Mouse (Mus musculus): ENCODE results near the gene Helz. TPM values are rescaled to one million over a fixed set of nuclear protein-coding genes. Genes with fewer than 3 reads are reported as not detected.

Gene Helz
- polyA plus RNA-seq, 1 experiment from 2014 or later, result 23.4 TPM

GRCm38 (mm10) chr11:107639657-107640056, 91.9 kb downstream of the Helz start:
- no peak overlapping the region for H3K4me3 ChIP-seq (ENCODE audit: low read depth, low read length)
- H3K27ac ChIP-seq (replicated peaks; ENCODE audit: low read depth, low read length), result no peak overlapping the region
- H3K27me3 ChIP-seq (ENCODE audit: control insufficient read depth, insufficient read depth, low read length), result no peaks in the 10 kb centered on the region
- no peaks in the 10 kb centered on the region for H3K4me1 ChIP-seq (ENCODE audit: control insufficient read depth, insufficient read depth, low read length)
- H3K9me3 ChIP-seq (ENCODE audit: control insufficient read depth, low read length), result no peaks in the 10 kb centered on the region
- H3K36me3 ChIP-seq (ENCODE audit: control insufficient read depth, insufficient read depth, low read length), result peaks cover 12% of the 10 kb centered on the region; the same call in 1 of the 2 replicates
- H3K9ac ChIP-seq (ENCODE audit: low read length), result no peak overlapping the region
- ATAC-seq (ENCODE audit: insufficient number of reproducible peaks, low FRiP score, low TSS enrichment, low read depth) (no peak), DNase-seq (ENCODE audit: low spot score) (no peak)
- H3K4me2 ChIP-seq (ENCODE audit: low read depth, severe bottlenecking), result no peak overlapping the region
- 91% methylated on average over 2 of the region's 2 CpGs for WGBS

GRCm38 (mm10) chr11:107644461-107644860, 96.7 kb downstream of the Helz start:
- peaks cover 7% of the 10 kb centered on the region for H3K36me3 ChIP-seq (ENCODE audit: control insufficient read depth, insufficient read depth, low read length)
- WGBS, result 96% methylated on average over 4 of the region's 4 CpGs
- ATAC-seq (ENCODE audit: insufficient number of reproducible peaks, low FRiP score, low TSS enrichment, low read depth), result no peak

GRCm38 (mm10) chr11:107647330-107647729, 99.6 kb downstream of the Helz start:
- DNase-seq (ENCODE audit: low spot score), result no peak
- WGBS, result 95% methylated on average over 3 of the region's 3 CpGs
- no peak overlapping the region for H3K27ac ChIP-seq (replicated peaks; ENCODE audit: low read depth, low read length)
- H3K9ac ChIP-seq (ENCODE audit: low read length), result no peak overlapping the region
- no peak for ATAC-seq (ENCODE audit: insufficient number of reproducible peaks, low FRiP score, low TSS enrichment, low read depth)
- H3K4me1 ChIP-seq (ENCODE audit: control insufficient read depth, insufficient read depth, low read length), result no peaks in the 10 kb centered on the region
- no peak overlapping the region for H3K4me2 ChIP-seq (ENCODE audit: low read depth, severe bottlenecking)
- H3K9me3 ChIP-seq (ENCODE audit: control insufficient read depth, low read length), result no peaks in the 10 kb centered on the region
- no peaks in the 10 kb centered on the region for H3K27me3 ChIP-seq (ENCODE audit: control insufficient read depth, insufficient read depth, low read length)
- H3K36me3 ChIP-seq (ENCODE audit: control insufficient read depth, insufficient read depth, low read length), result peaks cover 5% of the 10 kb centered on the region
- no peak overlapping the region for H3K4me3 ChIP-seq (ENCODE audit: low read depth, low read length)

More at GRCm38 (mm10) chr11:107644461-107644860, 96.7 kb downstream of the Helz start:
- Histone ChIP-seq H3K9me3 (ENCODE audit: control insufficient read depth, low read length) (no peaks in the 10 kb centered on the region), H3K4me1 (ENCODE audit: control insufficient read depth, insufficient read depth, low read length) (no peaks in the 10 kb centered on the region), H3K9ac (ENCODE audit: low read length) (no peak overlapping the region), H3K27me3 (ENCODE audit: control insufficient read depth, insufficient read depth, low read length) (no peaks in the 10 kb centered on the region), H3K4me3 (ENCODE audit: low read depth, low read length) (no peak overlapping the region), H3K4me2 (ENCODE audit: low read depth, severe bottlenecking) (no peak overlapping the region), H3K27ac (replicated peaks; ENCODE audit: low read depth, low read length) (no peak overlapping the region)
- no peak for DNase-seq (ENCODE audit: low spot score)

- Histone ChIP-seq H3K36me3 (ENCODE audit: control insufficient read depth, insufficient read depth, low read length) (peaks cover 5% of the 10 kb centered on the region), H3K4me2 (ENCODE audit: low read depth, severe bottlenecking) (no peak overlapping the region)
- 88% methylated on average over 4 of the region's 4 CpGs for WGBS
Measured at GRCm38 (mm10) chr11:107648668-107649067, 100.9 kb downstream of the Helz start.

GRCm38 (mm10) chr11:107649458-107649857, 101.7 kb downstream of the Helz start:
- DNase-seq (ENCODE audit: low spot score), result no peak
- no peak for ATAC-seq (ENCODE audit: insufficient number of reproducible peaks, low FRiP score, low TSS enrichment, low read depth)
- 94% methylated on average over 14 of the region's 14 CpGs for WGBS
- no peak overlapping the region for H3K27ac ChIP-seq (replicated peaks; ENCODE audit: low read depth, low read length)
- no peak overlapping the region for H3K9ac ChIP-seq (ENCODE audit: low read length)
- H3K36me3 ChIP-seq (ENCODE audit: control insufficient read depth, insufficient read depth, low read length), result peaks cover 5% of the 10 kb centered on the region
- H3K4me2 ChIP-seq (ENCODE audit: low read depth, severe bottlenecking), result no peak overlapping the region
- no peaks in the 10 kb centered on the region for H3K4me1 ChIP-seq (ENCODE audit: control insufficient read depth, insufficient read depth, low read length)
- H3K4me3 ChIP-seq (ENCODE audit: low read depth, low read length), result no peak overlapping the region
- no peaks in the 10 kb centered on the region for H3K27me3 ChIP-seq (ENCODE audit: control insufficient read depth, insufficient read depth, low read length)
- no peaks in the 10 kb centered on the region for H3K9me3 ChIP-seq (ENCODE audit: control insufficient read depth, low read length)

More at GRCm38 (mm10) chr11:107648668-107649067, 100.9 kb downstream of the Helz start:
- Histone ChIP-seq H3K27ac (replicated peaks; ENCODE audit: low read depth, low read length) (no peak overlapping the region), H3K4me3 (ENCODE audit: low read depth, low read length) (no peak overlapping the region), H3K4me1 (ENCODE audit: control insufficient read depth, insufficient read depth, low read length) (no peaks in the 10 kb centered on the region), H3K9me3 (ENCODE audit: control insufficient read depth, low read length) (no peaks in the 10 kb centered on the region), H3K9ac (ENCODE audit: low read length) (no peak overlapping the region), H3K27me3 (ENCODE audit: control insufficient read depth, insufficient read depth, low read length) (no peaks in the 10 kb centered on the region)
- DNase-seq (ENCODE audit: low spot score), result no peak
- ATAC-seq (ENCODE audit: insufficient number of reproducible peaks, low FRiP score, low TSS enrichment, low read depth), result no peak

GRCm38 (mm10) chr11:107650422-107651051, 102.8 kb downstream of the Helz start:
- Histone ChIP-seq H3K4me1 (ENCODE audit: control insufficient read depth, insufficient read depth, low read length) (no peaks in the 10 kb centered on the region), H3K4me2 (ENCODE audit: low read depth, severe bottlenecking) (no peak overlapping the region), H3K9ac (ENCODE audit: low read length) (no peak overlapping the region), H3K27ac (replicated peaks; ENCODE audit: low read depth, low read length) (no peak overlapping the region), H3K27me3 (ENCODE audit: control insufficient read depth, insufficient read depth, low read length) (no peaks in the 10 kb centered on the region), H3K4me3 (ENCODE audit: low read depth, low read length) (no peak overlapping the region), H3K9me3 (ENCODE audit: control insufficient read depth, low read length) (no peaks in the 10 kb centered on the region), H3K36me3 (ENCODE audit: control insufficient read depth, insufficient read depth, low read length) (peaks cover 3% of the 10 kb centered on the region)
- DNase-seq (ENCODE audit: low spot score) (no peak), ATAC-seq (ENCODE audit: insufficient number of reproducible peaks, low FRiP score, low TSS enrichment, low read depth) (no peak)
- 86% methylated on average over 6 of the region's 6 CpGs for WGBS

GRCm38 (mm10) chr11:107651391-107651790, 103.7 kb downstream of the Helz start:
- Histone ChIP-seq H3K4me2 (ENCODE audit: low read depth, severe bottlenecking) (no peak overlapping the region), H3K27ac (replicated peaks; ENCODE audit: low read depth, low read length) (no peak overlapping the region), H3K9ac (ENCODE audit: low read length) (no peak overlapping the region), H3K36me3 (ENCODE audit: control insufficient read depth, insufficient read depth, low read length) (peaks cover 5% of the 10 kb centered on the region), H3K9me3 (ENCODE audit: control insufficient read depth, low read length) (no peaks in the 10 kb centered on the region), H3K4me3 (ENCODE audit: low read depth, low read length) (no peak overlapping the region), H3K27me3 (ENCODE audit: control insufficient read depth, insufficient read depth, low read length) (no peaks in the 10 kb centered on the region), H3K4me1 (ENCODE audit: control insufficient read depth, insufficient read depth, low read length) (no peaks in the 10 kb centered on the region)
- ATAC-seq (ENCODE audit: insufficient number of reproducible peaks, low FRiP score, low TSS enrichment, low read depth) (no peak), DNase-seq (ENCODE audit: low spot score) (no peak)
- WGBS, result 91% methylated on average over 7 of the region's 7 CpGs

GRCm38 (mm10) chr11:107652137-107652536, 104.4 kb downstream of the Helz start:
- no peaks in the 10 kb centered on the region for H3K4me1 ChIP-seq (ENCODE audit: control insufficient read depth, insufficient read depth, low read length)
- H3K9ac ChIP-seq (ENCODE audit: low read length), result no peak overlapping the region
- ATAC-seq (ENCODE audit: insufficient number of reproducible peaks, low FRiP score, low TSS enrichment, low read depth), result no peak
- H3K27ac ChIP-seq (replicated peaks; ENCODE audit: low read depth, low read length), result no peak overlapping the region
- WGBS, result 87% methylated on average over 8 of the region's 8 CpGs
- DNase-seq (ENCODE audit: low spot score), result no peak
- no peak overlapping the region for H3K4me2 ChIP-seq (ENCODE audit: low read depth, severe bottlenecking)
- no peak overlapping the region for H3K4me3 ChIP-seq (ENCODE audit: low read depth, low read length)
- H3K27me3 ChIP-seq (ENCODE audit: control insufficient read depth, insufficient read depth, low read length), result no peaks in the 10 kb centered on the region
- no peaks in the 10 kb centered on the region for H3K9me3 ChIP-seq (ENCODE audit: control insufficient read depth, low read length)
- H3K36me3 ChIP-seq (ENCODE audit: control insufficient read depth, insufficient read depth, low read length), result peaks cover 5% of the 10 kb centered on the region

- H3K36me3 ChIP-seq (ENCODE audit: control insufficient read depth, insufficient read depth, low read length), result peaks cover 3% of the 10 kb centered on the region; the same call in 1 of the 2 replicates
- H3K9ac ChIP-seq (ENCODE audit: low read length), result no peak overlapping the region
- no peak overlapping the region for H3K4me2 ChIP-seq (ENCODE audit: low read depth, severe bottlenecking)
- H3K9me3 ChIP-seq (ENCODE audit: control insufficient read depth, low read length), result no peaks in the 10 kb centered on the region
- H3K27me3 ChIP-seq (ENCODE audit: control insufficient read depth, insufficient read depth, low read length), result no peaks in the 10 kb centered on the region
- no peak overlapping the region for H3K27ac ChIP-seq (replicated peaks; ENCODE audit: low read depth, low read length)
- ATAC-seq (ENCODE audit: insufficient number of reproducible peaks, low FRiP score, low TSS enrichment, low read depth), result no peak
- no peak overlapping the region for H3K4me3 ChIP-seq (ENCODE audit: low read depth, low read length)
- DNase-seq (ENCODE audit: low spot score), result no peak
- WGBS, result 87% methylated on average over 4 of the region's 4 CpGs
- no peaks in the 10 kb centered on the region for H3K4me1 ChIP-seq (ENCODE audit: control insufficient read depth, insufficient read depth, low read length)
Measured at GRCm38 (mm10) chr11:107655538-107655937, 107.8 kb downstream of the Helz start.
